ENCODE assay signal across 32 mouse cellular contexts in the genomic region with DNA sequence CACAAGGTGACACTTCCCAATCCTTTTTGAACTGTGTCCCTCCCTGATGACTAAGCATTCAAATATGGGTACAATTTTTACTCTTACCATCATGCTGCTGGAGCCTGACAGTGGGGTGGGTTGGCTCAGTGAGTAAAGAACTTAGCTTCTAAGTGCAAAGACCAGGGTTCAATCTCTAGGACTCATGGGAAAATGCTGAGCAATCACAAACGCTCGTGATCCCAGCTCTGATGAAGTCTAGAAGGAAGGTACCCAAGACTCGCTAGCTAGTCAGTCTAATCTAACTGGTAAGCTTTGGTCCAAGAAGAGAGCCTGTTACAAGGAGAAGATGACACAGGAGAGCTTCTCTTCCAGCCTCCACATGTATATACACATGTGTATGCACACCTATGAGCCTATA. TPM values are rescaled to one million over a fixed set of nuclear protein-coding genes. Genes with fewer than 3 reads are reported as not detected.
DNase-seq lines count a peak whose midpoint lies in the region; ATAC-seq and TF ChIP-seq lines count a peak whose summit lies in the region.
"Had no signal": no experiment of that assay in that cellular context is flagged by ENCODE, and none has a peak within 500 bp of the region (broad histone marks: within the 10 kb centered on the region; RNA-seq: fewer than 3 reads in every experiment).

No protein-coding gene starts in this region.

- H3K27me3 ChIP-seq in kidney, embryonic 16.5 days (ENCODE audit: insufficient read depth, low read length), result no peaks in the 10 kb centered on the region
- H3K27me3 ChIP-seq in CH12.LX (replicated peaks), result no peaks in the 10 kb centered on the region
- no peaks in the 10 kb centered on the region for H3K27me3 ChIP-seq in liver, embryonic 13.5 days
- H3K27me3 ChIP-seq: embryonic facial prominence, embryonic 12.5 days; embryonic facial prominence, embryonic 15.5 days; heart, embryonic 13.5 days; hindbrain, embryonic 12.5 days; hindbrain, embryonic 15.5 days had no signal

- H3K9me3 ChIP-seq in kidney, embryonic 16.5 days (ENCODE audit: low read length), result no peaks in the 10 kb centered on the region
- H3K9me3 ChIP-seq in CH12.LX (replicated peaks; ENCODE audit: low read length), result no peaks in the 10 kb centered on the region
- no peaks in the 10 kb centered on the region for H3K9me3 ChIP-seq in liver, embryonic 13.5 days (replicated peaks)
- H3K9me3 ChIP-seq: embryonic facial prominence, embryonic 12.5 days; embryonic facial prominence, embryonic 15.5 days; heart, embryonic 10.5 days; heart, embryonic 13.5 days; hindbrain, embryonic 12.5 days; hindbrain, embryonic 15.5 days had no signal

- WGBS in kidney, embryonic 16.5 days, result 95% methylated on average over 3 of the region's 3 CpGs
- 78% methylated on average over 3 of the region's 3 CpGs for WGBS in liver, embryonic 13.5 days (ENCODE audit: insufficient replicate concordance)

- dilution Hi-C loops in CH12.LX (cut with MboI; ENCODE audit: extremely low pct_ligation_motif_present, extremely low pct_unique_long_range_greater_than_20kb, low sequenced_read_pairs), result no loop called here

- H3K36me3 ChIP-seq in kidney, embryonic 16.5 days (ENCODE audit: insufficient read depth, low read length), result 0 out of 2 replicates have a peak, but pooled peaks cover under 1% of the 10 kb centered on the region
- H3K36me3 ChIP-seq in CH12.LX (replicated peaks in 1 of 2; ENCODE audit: control insufficient read depth in 1 of 2, insufficient read depth in 1 of 2, low read length in 1 of 2), result peaks cover 0 to 22% of the 10 kb centered on the region in 2 experiments
- peaks cover 23% of the 10 kb centered on the region for H3K36me3 ChIP-seq in liver, embryonic 13.5 days

- no peak overlapping the region for H3K9ac ChIP-seq in kidney, embryonic 16.5 days (replicated peaks; ENCODE audit: low read length)
- H3K9ac ChIP-seq in CH12.LX (ENCODE audit: insufficient read depth, low read depth), result no peak overlapping the region
- H3K9ac ChIP-seq in liver, embryonic 13.5 days, result no peak overlapping the region
- H3K9ac ChIP-seq: embryonic facial prominence, embryonic 12.5 days; embryonic facial prominence, embryonic 15.5 days; forebrain, postnatal 0 days; heart, embryonic 13.5 days; hindbrain, embryonic 12.5 days; hindbrain, embryonic 15.5 days had no signal

- no peak for ATAC-seq in kidney, embryonic 16.5 days (ENCODE audit: low FRiP score, low TSS enrichment)
- no peak for ATAC-seq in liver, embryonic 13.5 days (ENCODE audit: low read depth)
- ATAC-seq in CD4-positive, CD25-positive, alpha-beta regulatory T cell, adult 4 months, result no peak
- ATAC-seq: forebrain, embryonic 14.5 days; forebrain, postnatal 0 days had no signal

- H3K79me2 ChIP-seq in CH12.LX (replicated peaks; ENCODE audit: control insufficient read depth, extremely low read depth, insufficient read depth, poor library complexity, severe bottlenecking), result peaks cover 31% of the 10 kb centered on the region

- TF ChIP-seq POLR2A in CH12.LX (IDR thresholded peaks at IDR 0.05; ENCODE audit: low read depth, low read length), result no peak

- H3K27ac ChIP-seq in kidney, embryonic 16.5 days (ENCODE audit: low read length), result no peak overlapping the region
- no peak overlapping the region for H3K27ac ChIP-seq in CH12.LX (ENCODE audit: insufficient read depth, low read depth)
- H3K27ac ChIP-seq in liver, embryonic 13.5 days, result peak overlapping the region; percentile 19; the same call in 1 of the 2 replicates
- H3K27ac ChIP-seq: embryonic facial prominence, embryonic 12.5 days; embryonic facial prominence, embryonic 15.5 days; gastrocnemius, adult 2 months; heart, adult 2 months; heart, embryonic 10.5 days; heart, embryonic 13.5 days; hindbrain, embryonic 12.5 days; hindbrain, embryonic 15.5 days had no signal

- TF ChIP-seq CTCF in CH12.LX (conservative IDR thresholded peaks at IDR 0.05 in 1 of 2, IDR thresholded peaks at IDR 0.05 in 1 of 2; ENCODE audit: low read depth in 2 of 2, low read length in 2 of 2), result no peak

- H3K4me3 ChIP-seq in kidney, embryonic 16.5 days (ENCODE audit: low read length), result no peak overlapping the region
- no peak overlapping the region for H3K4me3 ChIP-seq in CH12.LX (replicated peaks in 1 of 3; ENCODE audit: low read depth in 2 of 3, low read length in 2 of 3, poor library complexity in 1 of 3)
- no peak overlapping the region for H3K4me3 ChIP-seq in liver, embryonic 13.5 days (replicated peaks)
- H3K4me3 ChIP-seq: embryonic facial prominence, embryonic 12.5 days; embryonic facial prominence, embryonic 15.5 days; gastrocnemius, adult 2 months; heart, adult 2 months; heart, embryonic 10.5 days; heart, embryonic 13.5 days; hindbrain, embryonic 12.5 days; hindbrain, embryonic 15.5 days had no signal

- H3K4me1 ChIP-seq in kidney, embryonic 16.5 days (ENCODE audit: insufficient read depth, low read length), result peaks cover 10% of the 10 kb centered on the region
- H3K4me1 ChIP-seq in CH12.LX (ENCODE audit: control insufficient read depth in 1 of 2, insufficient read depth in 2 of 2), result peaks cover 5 to 21% of the 10 kb centered on the region in 2 experiments; a peak in 2 of 4 replicates
- H3K4me1 ChIP-seq in liver, embryonic 13.5 days (replicated peaks), result peaks cover 56% of the 10 kb centered on the region

- DNase-seq in heart, adult 11 months, result peak; percentile 70
- DNase-seq in heart, postnatal 10 days, result no peak
- peak; percentile 5 to 13 for DNase-seq in kidney, postnatal 36 days
- no peak for DNase-seq in CH12.LX (ENCODE audit: extremely low read depth)
- no peak for DNase-seq in liver, embryonic 13.5 days
- DNase-seq in left cerebral cortex, postnatal 4 days, result no peak
- DNase-seq: adrenal gland, postnatal 10 days; adrenal gland, postnatal 36 days; cerebellum, adult 18-20 months; cerebellum, adult 9-11 months; cerebellum, postnatal 25 days; forebrain, postnatal 0 days; gastrocnemius, adult 2 months; gastrocnemius, postnatal 14 days; heart, adult 2 months had no signal

- TF ChIP-seq RAD21 in CH12.LX (IDR thresholded peaks at IDR 0.05; ENCODE audit: low read depth, low read length), result no peak

- intact Hi-C loops in heart, postnatal 10 days (cut with DNase I), result no loop called here
- intact Hi-C loops in left cerebral cortex, postnatal 4 days (cut with DNase I), result no loop called here

- no peak for TF ChIP-seq EP300 in CH12.LX (IDR thresholded peaks at IDR 0.05; ENCODE audit: low read length)

- no peak overlapping the region for H3K4me2 ChIP-seq in kidney, embryonic 16.5 days (replicated peaks; ENCODE audit: low read depth, low read length)
- H3K4me2 ChIP-seq in CH12.LX (ENCODE audit: insufficient read depth, low read depth, poor library complexity, severe bottlenecking), result no peak overlapping the region
- H3K4me2 ChIP-seq in liver, embryonic 13.5 days, result no peak overlapping the region
- H3K4me2 ChIP-seq: embryonic facial prominence, embryonic 12.5 days; embryonic facial prominence, embryonic 15.5 days; heart, embryonic 13.5 days; hindbrain, embryonic 12.5 days; hindbrain, embryonic 15.5 days had no signal

- in situ Hi-C loops in CH12.LX (cut with MboI; ENCODE audit: low pct_ligation_motif_present, low pct_unique_long_range_greater_than_20kb, low sequenced_read_pairs), result no loop called here

TF ChIP-seq in CH12.LX, 34 proteins besides CTCF, POLR2A, EP300 and RAD21:
- TF ChIP-seq SIN3A (IDR thresholded peaks at IDR 0.05; ENCODE audit: low read length) (no peak), MAFK (IDR thresholded peaks at IDR 0.05; ENCODE audit: insufficient replicate concordance, low read length) (0 out of 2 replicates have a peak, but pooled peaks have one; percentile 41)

RNA-seq across cellular contexts. Expression of a gene that starts 4.7 kb away (rescaled TPM):
- total RNA-seq in heart, postnatal 10 days (2021), result 1 to 10 TPM; 1.1 TPM
- polyA plus RNA-seq in kidney, embryonic 16.5 days (2015; fragmentation: Nextera tagmentation; extraction: Ambion mirVana), result 13.0 and 13.9 TPM in 2 replicates
- total RNA-seq in CH12.LX (2012; rRNA removed), result 5.8 and 6.6 TPM in 2 replicates
- 1.8 and 3.8 TPM in 2 replicates for total RNA-seq in CH12.LX (2014; rRNA removed)
- 3.5 and 4.1 TPM in 2 replicates for polyA plus RNA-seq in CH12.LX (2012; ENCODE audit: insufficient read length, low read depth)
- polyA plus RNA-seq in liver, embryonic 13.5 days (2015; fragmentation: Nextera tagmentation; extraction: Ambion mirVana), result 10.6 and 14.2 TPM in 2 replicates
- polyA plus RNA-seq in CD4-positive, CD25-positive, alpha-beta regulatory T cell, adult 4 months (2017; shearing (Covaris generic)), result under 1 TPM; 0.23 to 0.37 TPM
- 10 to 100 TPM in 1 of 2 experiments, 1 to 10 TPM in 1; 9.3 to 12.4 TPM for total RNA-seq in left cerebral cortex, postnatal 4 days (2021)

RNA-seq across cellular contexts. Expression of a gene that starts 4.8 kb away (rescaled TPM):
- 1 to 10 TPM; 5.1 to 5.6 TPM for total RNA-seq in heart, postnatal 10 days (2021)
- 46.1 and 49.5 TPM in 2 replicates for polyA plus RNA-seq in kidney, embryonic 16.5 days (2015; fragmentation: Nextera tagmentation; extraction: Ambion mirVana)
- total RNA-seq in CH12.LX (2012; rRNA removed), result 15.6 and 22.2 TPM in 2 replicates
- 30.8 and 35.3 TPM in 2 replicates for total RNA-seq in CH12.LX (2014; rRNA removed)
- 31.9 and 33.0 TPM in 2 replicates for polyA plus RNA-seq in CH12.LX (2012; ENCODE audit: insufficient read length, low read depth)
- 76.2 and 88.7 TPM in 2 replicates for polyA plus RNA-seq in liver, embryonic 13.5 days (2015; fragmentation: Nextera tagmentation; extraction: Ambion mirVana)
- polyA plus RNA-seq in CD4-positive, CD25-positive, alpha-beta regulatory T cell, adult 4 months (2017; shearing (Covaris generic)), result 10 to 100 TPM; 28.1 to 30.3 TPM
- 10 to 100 TPM; 13.1 to 14.3 TPM for total RNA-seq in left cerebral cortex, postnatal 4 days (2021)

RNA-seq across cellular contexts. Expression of a gene that starts 57.7 kb away (rescaled TPM):
- not detected for total RNA-seq in heart, postnatal 10 days (2021)
- polyA plus RNA-seq in kidney, embryonic 16.5 days (2015; fragmentation: Nextera tagmentation; extraction: Ambion mirVana), result not detected in 2 replicates
- total RNA-seq in CH12.LX (2012; rRNA removed) (not detected in 2 replicates), CH12.LX (2014; rRNA removed) (not detected in 2 replicates)
- polyA plus RNA-seq in CH12.LX (2012; ENCODE audit: insufficient read length, low read depth), result not detected in 2 replicates
- polyA plus RNA-seq in liver, embryonic 13.5 days (2015; fragmentation: Nextera tagmentation; extraction: Ambion mirVana), result not detected in 2 replicates
- not detected for polyA plus RNA-seq in CD4-positive, CD25-positive, alpha-beta regulatory T cell, adult 4 months (2017; shearing (Covaris generic))
- not detected for total RNA-seq in left cerebral cortex, postnatal 4 days (2021)
- total RNA-seq: adrenal gland, adult 18-20 months; adrenal gland, postnatal 10 days; adrenal gland, postnatal 36 days; common myeloid progenitor, adult 5-6 weeks; forebrain, postnatal 0 days; gastrocnemius, adult 2 months; gastrocnemius, postnatal 14 days; gastrocnemius, postnatal 4 days; heart, adult 2 months; heart, postnatal 25 days; hematopoietic stem cell, adult 5-6 weeks had no signal
- polyA plus RNA-seq: embryonic facial prominence, embryonic 12.5 days; embryonic facial prominence, embryonic 15.5 days; forebrain, embryonic 11.5 days; forebrain, embryonic 14.5 days; forebrain, postnatal 0 days; frontal cortex, adult 2 months; heart, adult 2 months; heart, embryonic 10.5 days; heart, embryonic 13.5 days; heart, embryonic 16.5 days; hindbrain, embryonic 12.5 days; hindbrain, embryonic 15.5 days had no signal

Comparison
In these comparisons a context has a peak if more than half of its experiments do, and no peak if none do; other contexts are left out.
1. DNase-seq: peak in heart, adult 11 months (single experiment) and kidney, postnatal 36 days (2 of 2); none in heart, postnatal 10 days (0 of 2), CH12.LX (single experiment), liver, embryonic 13.5 days (single experiment) and left cerebral cortex, postnatal 4 days (single experiment).